Comparison of ENCODE assay signal across 22 mouse cellular contexts in genomic region chr15:78590785-78591184, GRCm38 (mm10). TPM values are rescaled to one million over a fixed set of nuclear protein-coding genes. Genes with fewer than 3 reads are reported as not detected.
DNase-seq lines count a peak whose midpoint lies in the region; ATAC-seq and TF ChIP-seq lines count a peak whose summit lies in the region.
"Had no signal": no experiment of that assay in that cellular context is flagged by ENCODE, and none has a peak within 500 bp of the region (broad histone marks: within the 10 kb centered on the region; RNA-seq: fewer than 3 reads in every experiment).

No protein-coding gene starts in this region.

- no peaks in the 10 kb centered on the region for H3K79me2 ChIP-seq in heart, adult 2 months (replicated peaks; ENCODE audit: control insufficient read depth, insufficient read depth, low read length)

- H3K36me3 ChIP-seq in heart, adult 2 months (ENCODE audit: control insufficient read depth, insufficient read depth, low read length) = no peaks in the 10 kb centered on the region
- H3K36me3 ChIP-seq in lung, embryonic 14.5 days (ENCODE audit: insufficient read depth) = no peaks in the 10 kb centered on the region
- H3K36me3 ChIP-seq: heart, embryonic 13.5 days; limb, embryonic 10.5 days; liver, embryonic 13.5 days had no signal

- H3K9ac ChIP-seq in heart, adult 2 months (ENCODE audit: low read depth, low read length) = no peak overlapping the region
- H3K9ac ChIP-seq in lung, embryonic 14.5 days = no peak overlapping the region
- H3K9ac ChIP-seq: heart, embryonic 13.5 days; liver, embryonic 13.5 days had no signal

- H3K4me3 ChIP-seq in heart, adult 2 months = no peak overlapping the region
- no peak overlapping the region for H3K4me3 ChIP-seq in lung, embryonic 14.5 days (ENCODE audit: low read depth, low read length)
- H3K4me3 ChIP-seq in lung, adult 2 months (replicated peaks; ENCODE audit: extremely low read depth, low read depth, low read length) = no peak overlapping the region
- H3K4me3 ChIP-seq: heart, embryonic 13.5 days; limb, embryonic 10.5 days; liver, embryonic 13.5 days had no signal

- intact Hi-C loops in heart, adult 2 months (cut with DNase I) = no loop called here
- intact Hi-C loops in heart, postnatal 36 days (cut with DNase I) = no loop called here

- DNase-seq in heart, adult 2 months = no peak
- no peak for DNase-seq in heart, postnatal 36 days
- no peak for DNase-seq in lung, embryonic 14.5 days
- DNase-seq in lung, adult 2 months = no peak
- peak; percentile 40 for DNase-seq in ES-CJ7 (ENCODE audit: low read depth, low spot score)
- DNase-seq in naive thymus-derived CD4-positive, alpha-beta T cell, adult 2 months (ENCODE audit: low read depth) = peak; percentile 57
- no peak for DNase-seq in ovary, postnatal 36 days (ENCODE audit: low spot score)
- no peak for DNase-seq in cerebellum, postnatal 10 days
- DNase-seq: adrenal gland, postnatal 36 days; cerebellum, postnatal 14 days; heart, postnatal 4 days; kidney, adult 9 months; layer of hippocampus, postnatal 36 days; liver, embryonic 13.5 days; lung, postnatal 36 days; right cerebral cortex, postnatal 25 days had no signal

- no peak for ATAC-seq in lung, embryonic 14.5 days (ENCODE audit: insufficient read depth)
- ATAC-seq: forebrain, embryonic 14.5 days had no signal

- peak; percentile 39 for TF ChIP-seq CTCF in heart, adult 2 months (IDR thresholded peaks at IDR 0.05)
- peak; percentile 32; the same call in 1 of the 2 replicates for TF ChIP-seq CTCF in lung, embryonic 14.5 days (IDR thresholded peaks at IDR 0.05; ENCODE audit: low read depth)
- no peak for TF ChIP-seq CTCF in lung, adult 2 months (IDR thresholded peaks at IDR 0.05; ENCODE audit: insufficient read depth, low read length)

- H3K4me1 ChIP-seq in heart, adult 2 months (ENCODE audit: control insufficient read depth, insufficient read depth, low read length) = no peaks in the 10 kb centered on the region; the same call in 1 of the 2 replicates
- no peaks in the 10 kb centered on the region for H3K4me1 ChIP-seq in lung, embryonic 14.5 days (ENCODE audit: insufficient read depth)
- H3K4me1 ChIP-seq in lung, adult 2 months (ENCODE audit: control insufficient read depth, insufficient read depth, low read length) = no peaks in the 10 kb centered on the region
- H3K4me1 ChIP-seq: heart, embryonic 13.5 days had no signal

- no peak overlapping the region for H3K4me2 ChIP-seq in lung, embryonic 14.5 days
- H3K4me2 ChIP-seq: heart, embryonic 13.5 days; liver, embryonic 13.5 days; midbrain, embryonic 11.5 days had no signal

- H3K9me3 ChIP-seq in lung, embryonic 14.5 days (ENCODE audit: low read depth, low read length) = no peaks in the 10 kb centered on the region
- H3K9me3 ChIP-seq: heart, embryonic 13.5 days; limb, embryonic 10.5 days; liver, embryonic 13.5 days had no signal

- TF ChIP-seq EP300 in heart, adult 2 months (IDR thresholded peaks at IDR 0.05; ENCODE audit: insufficient read depth, low read depth, low read length) = no peak

- no peak overlapping the region for H3K27ac ChIP-seq in heart, adult 2 months
- H3K27ac ChIP-seq in lung, embryonic 14.5 days (ENCODE audit: low read depth) = no peak overlapping the region
- H3K27ac ChIP-seq: heart, embryonic 13.5 days; limb, embryonic 10.5 days; liver, embryonic 13.5 days had no signal

- 73% methylated on average over 6 of the region's 6 CpGs for WGBS in heart, adult 2 months
- 73% methylated on average over 6 of the region's 6 CpGs for WGBS in lung, embryonic 14.5 days
- 78% methylated on average over 6 of the region's 6 CpGs for WGBS in lung, adult 2 months

- no peak for TF ChIP-seq POLR2A in heart, adult 2 months (IDR thresholded peaks at IDR 0.05; ENCODE audit: insufficient read depth, low read depth, low read length)
- TF ChIP-seq POLR2A in lung, adult 2 months (IDR thresholded peaks at IDR 0.05; ENCODE audit: borderline replicate concordance, extremely low read depth, low read depth, low read length) = no peak

- no peaks in the 10 kb centered on the region for H3K27me3 ChIP-seq in heart, adult 2 months (ENCODE audit: control insufficient read depth, insufficient read depth, low read length)
- H3K27me3 ChIP-seq in lung, embryonic 14.5 days (ENCODE audit: insufficient read depth, low read length) = no peaks in the 10 kb centered on the region
- H3K27me3 ChIP-seq: heart, embryonic 13.5 days; liver, embryonic 13.5 days had no signal

RNA-seq across cellular contexts. Expression of gene Cyth4, which starts 6.1 kb away (rescaled TPM):
- total RNA-seq in heart, adult 2 months (2021) = 1 to 10 TPM; 6.1 to 6.7 TPM
- 9.3 and 12.8 TPM in 2 replicates for polyA plus RNA-seq in heart, adult 2 months (2012; rRNA removed)
- 1 to 10 TPM; 5.3 to 7.7 TPM for total RNA-seq in heart, postnatal 36 days (2021)
- 4.2 and 4.9 TPM in 2 replicates for polyA plus RNA-seq in lung, embryonic 14.5 days (2014; fragmentation: Nextera tagmentation; extraction: Ambion mirVana)
- polyA plus RNA-seq in lung, adult 2 months (2012; rRNA removed) = 42.8 and 45.5 TPM in 2 replicates

RNA-seq across cellular contexts. Expression of gene Rac2, which starts 18.2 kb away (rescaled TPM):
- total RNA-seq in heart, adult 2 months (2021) = 1 to 10 TPM; 4.5 to 8.7 TPM
- 7.7 and 44.7 TPM in 2 replicates for polyA plus RNA-seq in heart, adult 2 months (2012; rRNA removed)
- total RNA-seq in heart, postnatal 36 days (2021) = 1 to 10 TPM; 2.7 to 7.4 TPM
- 12.2 and 16.2 TPM in 2 replicates for polyA plus RNA-seq in lung, embryonic 14.5 days (2014; fragmentation: Nextera tagmentation; extraction: Ambion mirVana)
- 145 and 187 TPM in 2 replicates for polyA plus RNA-seq in lung, adult 2 months (2012; rRNA removed)
- polyA plus RNA-seq: C2C12 had no signal

RNA-seq across cellular contexts. Expression of gene Sstr3, which starts 46.3 kb away (rescaled TPM):
- total RNA-seq in heart, adult 2 months (2021) = not detected
- not detected in 2 replicates for polyA plus RNA-seq in heart, adult 2 months (2012; rRNA removed)
- total RNA-seq in heart, postnatal 36 days (2021) = not detected
- 0.08 TPM in 1 of 2 replicates, not detected in the other for polyA plus RNA-seq in lung, embryonic 14.5 days (2014; fragmentation: Nextera tagmentation; extraction: Ambion mirVana)
- 0.02 and 0.03 TPM in 2 replicates for polyA plus RNA-seq in lung, adult 2 months (2012; rRNA removed)
- total RNA-seq: granulocyte monocyte progenitor cell, adult 5-6 weeks had no signal
- polyA plus RNA-seq: C2C12; heart, embryonic 13.5 days; limb, embryonic 10.5 days; liver, embryonic 13.5 days; midbrain, embryonic 11.5 days had no signal

RNA-seq across cellular contexts. Expression of gene C1qtnf6, which starts 59.6 kb away (rescaled TPM):
- total RNA-seq in heart, adult 2 months (2021) = 10 to 100 TPM; 14.1 to 17.0 TPM
- polyA plus RNA-seq in heart, adult 2 months (2012; rRNA removed) = 20.8 and 40.5 TPM in 2 replicates
- 10 to 100 TPM; 26.2 to 41.8 TPM for total RNA-seq in heart, postnatal 36 days (2021)
- 39.8 and 40.7 TPM in 2 replicates for polyA plus RNA-seq in lung, embryonic 14.5 days (2014; fragmentation: Nextera tagmentation; extraction: Ambion mirVana)
- polyA plus RNA-seq in lung, adult 2 months (2012; rRNA removed) = 22.9 and 23.0 TPM in 2 replicates

Comparison
In these comparisons a context has a peak if more than half of its experiments do, and no peak if none do; other contexts are left out.
1. DNase-seq: peak in ES-CJ7 (single experiment) and naive thymus-derived CD4-positive, alpha-beta T cell, adult 2 months (single experiment); none in heart, adult 2 months (0 of 2), heart, postnatal 36 days (0 of 2), lung, embryonic 14.5 days (single experiment), lung, adult 2 months (single experiment), ovary, postnatal 36 days (single experiment) and cerebellum, postnatal 10 days (0 of 2).